Mouse (Mus musculus): Measurements from ENCODE around the gene Sncb.
A peak's percentile ranks its signal among the peaks of the same experiment; 100 is the strongest.

Sncb gene

DNA sequence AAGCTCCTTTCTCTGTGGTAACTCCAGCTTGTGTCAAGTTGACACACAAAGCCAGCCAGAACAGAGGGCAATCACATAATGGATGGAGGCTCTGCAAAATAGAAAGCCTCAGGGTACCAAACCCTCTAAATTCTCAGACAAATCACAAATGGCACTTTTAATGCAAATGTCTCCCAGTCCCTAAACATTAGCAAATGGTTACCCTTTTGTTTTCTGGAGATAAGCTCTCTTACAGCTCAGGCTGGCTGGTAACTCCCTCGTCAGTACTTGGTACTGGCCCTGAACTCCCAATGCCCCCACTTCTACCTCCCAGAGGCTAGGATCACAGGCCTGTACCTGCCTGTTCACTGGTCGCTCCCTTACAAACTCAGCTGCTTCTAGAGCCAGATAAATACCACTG lies 16.8 kb upstream of the Sncb start:
- no peak for DNase-seq (ENCODE audit: low spot score)

DNA sequence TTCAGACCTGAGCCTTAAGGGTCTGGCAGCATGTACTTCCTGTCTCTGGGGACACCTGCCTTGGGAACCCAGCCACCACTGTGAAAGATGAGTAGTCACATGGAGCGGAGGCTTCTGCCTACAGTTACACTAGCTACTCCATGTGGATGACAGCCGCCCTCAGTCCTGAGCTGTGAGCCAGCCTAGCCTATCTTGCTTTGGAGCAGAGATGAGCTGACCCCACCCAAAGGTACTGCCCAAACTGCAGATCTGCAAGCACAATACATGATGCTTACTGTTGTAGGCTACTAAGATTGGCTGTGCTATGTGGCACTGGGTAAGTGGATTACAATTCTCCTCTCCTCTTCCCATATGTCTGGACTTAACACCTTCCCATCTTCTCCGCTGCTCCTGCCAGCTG lies 14.7 kb upstream of the Sncb start:
- DNase-seq (ENCODE audit: low spot score), result no peak

DNA sequence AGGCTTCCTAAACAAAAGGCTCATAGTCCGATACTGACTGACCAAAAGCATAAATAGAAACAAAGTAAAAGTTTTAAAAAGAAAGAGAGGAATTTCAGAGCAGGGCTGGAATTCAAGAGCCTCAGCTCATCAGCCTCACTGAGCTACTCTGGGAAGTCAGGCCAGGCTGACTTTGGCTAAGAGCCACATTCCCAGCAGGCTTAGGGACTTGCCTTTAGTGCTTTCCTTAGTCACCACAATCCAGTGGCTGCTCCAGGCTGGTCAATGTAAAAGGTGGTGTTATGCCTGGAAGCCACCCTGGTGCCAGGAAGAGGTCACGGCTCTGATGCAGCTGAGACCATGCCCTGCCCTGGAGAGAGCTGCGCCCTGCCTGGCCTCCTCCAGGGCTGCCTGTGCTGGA lies 14.2 kb upstream of the Sncb start:
- DNase-seq (ENCODE audit: low spot score), result peak; percentile 82

- no peak for DNase-seq (ENCODE audit: low spot score)
Observed at GRCm38 (mm10) chr13:54767012-54767411, 617 bp upstream of the Sncb start.

- no peak for DNase-seq (ENCODE audit: low spot score)
Observed at GRCm38 (mm10) chr13:54765281-54766191, 859 bp downstream of the Sncb start.

GRCm38 (mm10) chr13:54760906-54761305 lies 5.5 kb downstream of the Sncb start:
- DNase-seq (ENCODE audit: low spot score), result no peak

GRCm38 (mm10) chr13:54760164-54760795 lies 6.1 kb downstream of the Sncb start:
- DNase-seq (ENCODE audit: low spot score), result peak; percentile 42

DNA sequence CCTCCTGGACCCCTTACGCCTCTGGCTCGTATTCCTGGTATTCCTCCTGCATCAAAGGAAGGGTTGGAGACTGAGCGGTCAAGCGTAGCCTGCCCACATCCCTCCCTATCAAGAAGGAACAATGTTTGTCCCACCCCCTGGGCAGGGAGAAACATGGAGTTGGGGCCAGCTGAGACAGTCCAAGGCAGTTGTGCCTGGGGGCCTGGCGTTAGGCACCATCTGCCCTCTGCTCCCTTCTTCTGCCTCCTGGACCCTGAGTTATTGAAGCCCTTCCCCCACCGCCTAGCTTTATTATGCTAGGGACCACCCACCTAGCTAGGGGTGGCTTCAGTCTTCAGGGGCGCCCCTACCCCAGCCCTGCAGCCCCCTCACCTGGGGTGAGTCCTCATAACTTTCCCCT lies 6.9 kb downstream of the Sncb start:
- no peak for DNase-seq (ENCODE audit: low spot score)

- DNase-seq (ENCODE audit: low spot score), result no peak
Observed at GRCm38 (mm10) chr13:54758756-54759470, 7.5 kb downstream of the Sncb start.

DNA sequence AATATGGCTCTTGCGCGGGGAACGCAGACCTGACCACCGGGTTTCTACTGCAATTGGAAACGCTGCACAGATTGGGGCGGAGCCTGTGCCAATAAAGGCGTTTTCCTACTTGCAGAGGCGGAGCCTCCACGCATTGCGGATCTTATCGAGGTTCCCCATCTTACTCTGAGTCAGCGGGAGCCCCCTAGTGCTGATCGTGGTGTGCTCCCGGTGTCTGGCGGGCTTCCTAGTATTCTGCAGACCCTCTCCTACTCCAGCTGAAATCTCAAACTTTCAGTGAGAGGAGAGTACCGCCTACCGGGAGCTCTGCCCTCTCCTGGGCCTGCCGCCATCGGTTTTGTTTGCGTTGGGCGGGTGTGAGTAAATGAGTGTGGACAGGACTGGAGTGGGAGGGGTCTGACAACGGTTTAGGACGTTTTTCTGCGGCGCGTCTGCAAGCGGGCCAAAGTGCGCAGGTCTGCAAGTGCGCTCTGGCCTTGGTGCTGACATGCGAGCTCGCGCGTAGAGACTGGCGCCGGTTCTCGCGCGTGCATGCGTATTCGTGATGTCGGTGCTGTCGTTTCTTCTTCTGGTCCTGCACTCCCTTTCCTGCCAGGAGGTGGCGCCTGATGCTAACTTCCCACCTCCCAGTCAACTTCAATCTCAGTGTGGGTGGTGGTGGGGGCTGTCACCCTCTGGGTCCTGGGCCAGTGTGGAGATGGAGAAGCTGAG lies 8.2 kb downstream of the Sncb start:
- peak; percentile 35 for DNase-seq (ENCODE audit: low spot score)

GRCm38 (mm10) chr13:54757093-54757830 lies 9.1 kb downstream of the Sncb start:
- DNase-seq (ENCODE audit: low spot score), result no peak

DNA sequence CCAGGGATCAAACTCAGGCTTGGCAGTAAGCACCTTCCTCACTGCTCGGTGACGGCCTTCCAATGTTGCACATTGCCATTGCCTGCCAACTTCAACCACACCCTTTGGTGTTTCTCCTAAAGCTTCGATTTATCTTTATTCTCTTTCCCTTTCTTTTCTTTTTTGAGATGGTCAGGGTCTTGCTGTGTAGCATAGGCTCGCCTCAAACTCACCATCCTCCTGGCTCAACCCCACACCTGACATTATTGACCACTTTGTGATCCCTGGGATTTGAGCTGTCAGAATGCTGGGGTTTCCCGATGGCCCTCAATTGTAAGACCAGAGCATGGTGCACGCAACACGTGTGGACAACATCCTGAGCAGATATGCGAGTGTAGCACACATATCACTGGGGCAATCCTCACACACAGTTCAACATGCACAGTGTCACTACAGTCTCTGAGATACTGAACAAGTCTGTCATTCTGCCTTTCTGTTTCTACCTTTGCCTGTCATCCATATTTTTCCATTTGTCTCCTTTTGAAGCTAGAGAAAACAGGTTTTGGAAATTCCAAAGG lies 10.2 kb downstream of the Sncb start:
- DNase-seq (ENCODE audit: low spot score), result no peak

GRCm38 (mm10) chr13:54755201-54755830 lies 11.1 kb downstream of the Sncb start:
- DNase-seq (ENCODE audit: low spot score), result no peak

DNA sequence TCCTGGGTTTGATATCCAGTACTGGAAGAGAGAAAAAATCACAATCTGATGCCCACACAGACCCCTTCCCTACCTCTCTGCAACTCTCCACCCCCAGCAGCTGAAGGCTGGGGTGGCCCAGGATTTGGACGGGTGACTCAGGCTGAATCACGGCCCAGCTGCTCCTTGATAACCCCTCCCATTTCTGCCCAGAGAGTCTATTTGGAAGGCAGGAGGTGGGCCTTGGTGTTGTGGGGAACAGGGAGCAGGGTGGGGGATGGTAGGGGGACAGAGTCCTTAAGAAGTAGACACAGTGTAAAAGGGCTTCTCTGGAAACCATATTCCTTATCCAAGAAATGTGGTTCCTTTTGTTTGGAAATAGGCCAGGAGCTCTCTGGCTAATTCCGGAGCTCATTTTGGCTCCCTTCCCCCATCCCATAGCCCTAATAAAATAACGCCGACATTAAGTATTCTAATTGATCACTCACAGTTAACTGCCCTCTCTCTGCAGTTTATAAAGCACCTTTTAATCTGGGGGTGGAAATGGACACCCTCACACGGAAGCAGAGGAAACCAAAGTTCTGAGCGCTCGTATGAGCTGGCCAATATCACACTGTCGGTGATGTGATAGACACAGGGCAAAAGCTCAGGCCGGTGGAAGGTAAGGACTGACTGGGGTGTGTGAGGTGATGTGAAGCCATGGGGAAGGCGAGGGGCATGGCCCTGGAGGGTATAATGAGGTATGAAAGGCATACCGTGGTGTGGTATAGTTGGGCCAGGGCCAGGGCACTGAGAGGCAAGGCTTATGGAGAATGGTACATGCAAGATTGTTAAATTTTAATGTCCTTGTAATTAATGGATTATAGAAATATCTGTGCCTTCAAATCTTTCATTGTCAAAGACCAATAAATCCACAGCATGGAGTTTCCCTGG lies 12.0 kb downstream of the Sncb start:
- no peak for DNase-seq (ENCODE audit: low spot score)

DNA sequence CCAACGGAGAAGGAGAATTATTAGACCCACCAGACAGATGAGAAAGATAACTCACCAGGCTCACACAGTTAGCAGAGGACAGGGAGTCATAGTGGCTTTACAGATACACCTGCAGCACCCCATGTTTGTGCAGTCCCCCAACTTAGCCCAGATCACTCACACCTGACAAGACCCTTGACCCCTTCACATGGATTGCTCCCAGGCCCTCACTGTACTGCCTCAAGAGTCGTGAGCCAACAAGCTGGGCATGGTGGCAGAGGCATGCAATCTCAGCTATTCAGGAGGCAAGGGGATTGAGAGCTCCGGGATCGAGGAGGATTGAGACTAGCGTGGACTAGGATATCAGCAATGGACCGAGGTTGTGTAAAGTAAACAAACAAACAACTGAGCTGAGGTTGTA lies 12.7 kb downstream of the Sncb start:
- no peak for DNase-seq (ENCODE audit: low spot score)

- DNase-seq (ENCODE audit: low spot score), result no peak
Observed at GRCm38 (mm10) chr13:54752656-54753055, 13.7 kb downstream of the Sncb start.

- peak; percentile 64 for DNase-seq (ENCODE audit: low spot score)
Observed at GRCm38 (mm10) chr13:54750699-54751098, 15.7 kb downstream of the Sncb start.

GRCm38 (mm10) chr13:54749864-54750411 lies 16.5 kb downstream of the Sncb start, which contains the start of gene Gprin1:
Gene Gprin1 (minus strand): TSS chr13:54749874.
- no peak for DNase-seq (ENCODE audit: low spot score)
